Mouse (Mus musculus): ENCODE measurements around the gene Patz1.

DNA sequence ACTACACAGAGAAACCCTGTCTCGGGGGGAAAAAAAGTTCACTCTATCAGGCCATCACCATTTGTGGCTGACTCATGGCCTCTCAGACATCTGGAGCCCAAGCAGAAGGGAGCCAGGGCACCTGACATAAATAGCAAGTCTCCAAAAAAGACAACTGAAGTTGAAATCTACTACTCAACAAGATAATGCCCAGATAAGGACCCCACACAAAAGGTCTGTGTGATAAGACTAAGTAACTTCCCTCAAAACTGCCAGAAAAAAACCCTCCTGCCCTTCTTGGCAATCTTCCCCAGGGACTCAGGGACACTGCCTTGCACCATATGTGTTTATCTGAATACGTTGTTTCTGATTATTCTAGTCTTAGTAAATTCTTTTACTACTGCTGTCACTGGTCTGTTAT, 8.9 kb upstream of the Patz1 start:
- no peak for TF ChIP-seq CTCF (IDR thresholded peaks at IDR 0.05; ENCODE audit: extremely low read depth, insufficient read depth, low read length)
- no peak for TF ChIP-seq POLR2A (IDR thresholded peaks at IDR 0.05; ENCODE audit: extremely low read depth, insufficient read depth, low read length)
